Mouse (Mus musculus): ENCODE data around the gene Sarm1. TPM values are rescaled to one million over a fixed set of nuclear protein-coding genes. Genes with fewer than 3 reads are reported as not detected.

Sarm1 gene
- polyA plus RNA-seq, 1 experiment from 2014 or later: 2.1 TPM

DNA sequence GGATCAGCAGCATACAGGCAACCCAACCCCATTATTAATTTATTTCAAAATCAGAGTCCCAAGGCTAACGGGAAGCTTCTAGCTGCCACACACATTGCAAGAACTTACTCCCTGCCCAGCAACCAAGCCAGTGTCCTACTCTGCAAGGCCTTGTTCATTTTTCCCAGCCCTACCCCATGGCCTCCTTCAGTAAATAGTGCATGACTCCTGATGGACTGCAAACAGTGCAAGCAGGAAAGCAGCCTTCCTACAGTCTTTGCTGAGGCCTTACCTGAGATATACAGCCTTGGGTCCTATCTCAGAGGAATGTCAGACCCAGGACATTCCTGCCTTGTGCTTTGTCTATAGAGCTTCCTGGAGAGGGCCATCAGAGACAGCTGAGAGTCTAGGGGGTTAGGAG, 72.0 kb downstream of the Sarm1 start:
- Histone ChIP-seq H3K36me3 (no peaks in the 10 kb centered on the region), H3K4me1 (replicated peaks) (peaks cover 5% of the 10 kb centered on the region; the same call in 1 of the 2 replicates), H3K9me3 (no peaks in the 10 kb centered on the region), H3K27me3 (replicated peaks) (0 out of 2 replicates have a peak, but pooled peaks cover 4% of the 10 kb centered on the region), H3K4me2 (replicated peaks) (no peak overlapping the region), H3K27ac (no peak overlapping the region), H3K4me3 (replicated peaks) (no peak overlapping the region), H3K9ac (no peak overlapping the region)
- 58% methylated on average over 1 of the region's 1 CpGs for WGBS
- no peak for ATAC-seq

DNA sequence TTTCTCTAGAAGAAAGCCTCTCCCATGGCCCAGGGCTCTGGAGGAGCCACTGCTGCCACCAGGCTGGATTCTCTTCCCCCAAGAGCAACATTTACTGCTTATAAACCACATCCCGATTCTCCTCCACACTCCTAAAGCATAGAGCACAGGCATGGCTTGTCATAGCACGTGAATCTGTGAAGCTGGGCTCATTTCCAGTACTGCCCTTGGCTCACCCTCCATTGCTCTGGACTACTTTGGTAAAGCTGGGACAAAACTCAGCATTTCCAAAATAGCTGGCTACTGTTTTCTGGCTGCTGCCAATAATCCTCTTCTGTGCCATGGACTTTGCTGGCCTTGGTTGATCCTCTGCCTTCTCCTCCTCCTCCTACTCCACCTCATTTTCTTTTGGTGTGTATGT, 73.2 kb downstream of the Sarm1 start:
- WGBS: 72% methylated on average over 2 of the region's 2 CpGs
- Histone ChIP-seq H3K4me1 (replicated peaks) (peaks cover 5% of the 10 kb centered on the region; the same call in 1 of the 2 replicates), H3K27ac (no peak overlapping the region), H3K36me3 (no peaks in the 10 kb centered on the region), H3K4me2 (replicated peaks) (no peak overlapping the region), H3K4me3 (replicated peaks) (no peak overlapping the region), H3K27me3 (replicated peaks) (0 out of 2 replicates have a peak, but pooled peaks cover 4% of the 10 kb centered on the region), H3K9me3 (no peaks in the 10 kb centered on the region), H3K9ac (no peak overlapping the region)
- ATAC-seq: no peak

Other genes starting within 250 kb of the Sarm1 start
- gene 2610507B11Rik, start 236.0 kb downstream of the Sarm1 start, polyA plus RNA-seq (2015; fragmentation: Nextera tagmentation; extraction: Ambion mirVana): 68.6 and 71.1 TPM in 2 replicates
- gene BC030499, start 206.9 kb downstream of the Sarm1 start, polyA plus RNA-seq (2015; fragmentation: Nextera tagmentation; extraction: Ambion mirVana): 0.16 and 0.33 TPM in 2 replicates
- gene Spag5, start 196.2 kb downstream of the Sarm1 start, polyA plus RNA-seq (2015; fragmentation: Nextera tagmentation; extraction: Ambion mirVana): 26.8 and 28.3 TPM in 2 replicates
- gene Aldoc, start 174.8 kb downstream of the Sarm1 start, polyA plus RNA-seq (2015; fragmentation: Nextera tagmentation; extraction: Ambion mirVana): 23.1 and 29.0 TPM in 2 replicates
- gene Pigs, start 169.3 kb downstream of the Sarm1 start, polyA plus RNA-seq (2015; fragmentation: Nextera tagmentation; extraction: Ambion mirVana): 78.6 and 85.0 TPM in 2 replicates
- 33.5 and 34.6 TPM in 2 replicates for gene Unc119, start 154.3 kb downstream of the Sarm1 start, polyA plus RNA-seq (2015; fragmentation: Nextera tagmentation; extraction: Ambion mirVana)
- gene Foxn1, start 111.2 kb downstream of the Sarm1 start, polyA plus RNA-seq (2015; fragmentation: Nextera tagmentation; extraction: Ambion mirVana): not detected in 2 replicates
- 1.3 and 2.5 TPM in 2 replicates for gene Slc13a2, start 75.5 kb downstream of the Sarm1 start, polyA plus RNA-seq (2015; fragmentation: Nextera tagmentation; extraction: Ambion mirVana)
- 12.2 and 13.3 TPM in 2 replicates for gene Slc46a1, start 32.1 kb downstream of the Sarm1 start, polyA plus RNA-seq (2015; fragmentation: Nextera tagmentation; extraction: Ambion mirVana)
- 22.4 and 34.2 TPM in 2 replicates for gene Vtn, start 1.3 kb upstream of the Sarm1 start, polyA plus RNA-seq (2015; fragmentation: Nextera tagmentation; extraction: Ambion mirVana)
- not detected in 2 replicates for gene Sebox, start 5.7 kb upstream of the Sarm1 start, polyA plus RNA-seq (2015; fragmentation: Nextera tagmentation; extraction: Ambion mirVana)
- 54.1 and 56.9 TPM in 2 replicates for gene Tmem199, start 14.4 kb upstream of the Sarm1 start, polyA plus RNA-seq (2015; fragmentation: Nextera tagmentation; extraction: Ambion mirVana)
- gene Poldip2, start 14.4 kb upstream of the Sarm1 start, polyA plus RNA-seq (2015; fragmentation: Nextera tagmentation; extraction: Ambion mirVana): 147 and 149 TPM in 2 replicates
- gene Tnfaip1, start 38.6 kb upstream of the Sarm1 start, polyA plus RNA-seq (2015; fragmentation: Nextera tagmentation; extraction: Ambion mirVana): 81.2 and 82.2 TPM in 2 replicates
- gene Ift20, start 38.6 kb upstream of the Sarm1 start, polyA plus RNA-seq (2015; fragmentation: Nextera tagmentation; extraction: Ambion mirVana): 126 and 137 TPM in 2 replicates
- gene Tmem97, start 53.0 kb upstream of the Sarm1 start, polyA plus RNA-seq (2015; fragmentation: Nextera tagmentation; extraction: Ambion mirVana): 182 and 269 TPM in 2 replicates
- 9.9 and 10.3 TPM in 2 replicates for gene Nlk, start 199.6 kb upstream of the Sarm1 start, polyA plus RNA-seq (2015; fragmentation: Nextera tagmentation; extraction: Ambion mirVana)

All from intestine, embryonic 15.5 days (tissue).